Mouse (Mus musculus): ENCODE data around the gene Fthl17c.
A peak's percentile ranks its signal among the peaks of the same experiment; 100 is the strongest.
"Not testable (repeated sequence)": the region's sequence is repeated elsewhere in the genome, so short reads cannot be mapped to it uniquely, and the experiment has no call there.

The Fthl17c gene

DNA sequence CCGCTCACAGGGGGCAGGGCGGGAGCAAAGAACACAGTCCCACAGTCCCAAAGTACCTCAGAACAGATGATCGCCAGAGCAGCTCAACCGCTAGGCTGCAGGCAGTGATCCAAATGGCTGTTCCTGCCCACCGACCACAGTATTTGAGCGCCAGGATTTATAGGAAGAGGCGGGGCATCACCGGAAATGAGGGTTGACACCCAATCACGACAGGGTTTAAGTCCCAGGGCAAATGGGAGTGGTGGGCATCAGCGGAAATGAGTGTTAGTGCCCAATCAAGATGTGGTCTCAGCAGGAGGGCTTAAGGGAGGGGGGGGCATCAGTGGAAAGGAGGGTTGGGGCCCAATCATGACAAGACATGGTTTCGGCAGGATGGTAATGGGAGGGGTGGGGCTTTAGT lies at the start of gene Fthl17c:
TSS of gene Fthl17c (minus strand) at position 101 of the 400 bp plus-strand sequence.
- not testable (repeated sequence) for DNase-seq (ENCODE audit: low read depth)

DNA sequence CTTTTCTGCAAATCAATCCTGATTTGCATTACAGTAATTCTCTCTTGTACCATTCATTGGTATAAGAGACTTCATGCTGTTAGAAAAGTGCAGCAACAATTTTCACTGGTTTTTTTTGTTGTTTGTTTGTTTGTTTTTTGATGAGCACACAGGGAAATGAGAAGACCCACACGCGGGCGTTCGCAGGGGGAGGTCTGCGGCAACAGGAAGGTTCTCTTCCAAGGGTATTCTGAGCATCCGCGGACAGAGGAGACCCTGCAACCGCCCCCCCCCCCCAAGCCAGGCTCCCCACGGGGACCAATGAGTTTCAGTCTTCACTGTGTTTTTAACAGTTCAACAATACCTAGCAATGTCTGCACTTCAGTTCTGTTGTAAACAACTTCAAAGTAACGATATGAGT lies 43.1 kb upstream of the Fthl17c start:
- DNase-seq (ENCODE audit: low read depth) = no peak

- no peak for DNase-seq (ENCODE audit: low read depth)
Measured at GRCm38 (mm10) chrX:9016079-9016478, 39.7 kb upstream of the Fthl17c start.

DNA sequence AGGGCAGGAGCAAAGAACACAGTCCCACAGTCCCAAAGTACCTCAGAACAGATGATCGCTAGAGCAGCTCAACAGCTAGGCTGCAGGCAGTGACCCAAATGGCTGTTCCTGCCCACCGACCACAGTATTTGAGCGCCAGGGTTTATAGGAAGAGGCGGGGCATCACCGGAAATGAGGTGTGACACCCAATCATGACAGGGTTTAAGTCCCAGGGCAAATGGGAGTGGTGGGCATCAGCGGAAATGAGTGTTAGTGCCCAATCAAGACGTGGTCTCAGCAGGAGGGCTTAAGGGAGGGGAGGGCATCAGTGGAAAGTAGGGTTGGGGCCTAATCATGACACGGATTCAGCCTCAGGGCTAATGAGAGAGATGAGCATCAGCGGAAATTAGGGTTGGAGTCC lies 10.3 kb upstream of the Fthl17c start, which contains the start of gene Fthl17d:
TSS of gene Fthl17d (minus strand) at position 101 of the 400 bp plus-strand sequence.
- not testable (repeated sequence) for DNase-seq (ENCODE audit: low read depth)

- not testable (repeated sequence) for DNase-seq (ENCODE audit: low read depth)
Measured at GRCm38 (mm10) chrX:8964618-8965017, 11.7 kb downstream of the Fthl17c start.

DNA sequence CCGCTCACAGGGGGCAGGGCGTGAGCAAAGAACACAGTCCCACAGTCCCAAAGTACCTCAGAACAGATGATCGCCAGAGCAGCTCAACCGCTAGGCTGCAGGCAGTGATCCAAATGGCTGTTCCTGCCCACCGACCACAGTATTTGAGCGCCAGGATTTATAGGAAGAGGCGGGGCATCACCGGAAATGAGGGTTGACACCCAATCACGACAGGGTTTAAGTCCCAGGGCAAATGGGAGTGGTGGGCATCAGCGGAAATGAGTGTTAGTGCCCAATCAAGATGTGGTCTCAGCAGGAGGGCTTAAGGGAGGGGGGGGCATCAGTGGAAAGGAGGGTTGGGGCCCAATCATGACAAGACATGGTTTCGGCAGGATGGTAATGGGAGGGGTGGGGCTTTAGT lies 13.5 kb downstream of the Fthl17c start, which contains the start of gene Fthl17b:
TSS of gene Fthl17b (minus strand) at position 101 of the 400 bp plus-strand sequence.
- DNase-seq (ENCODE audit: low read depth) = not testable (repeated sequence)

GRCm38 (mm10) chrX:8948130-8948805 lies 28.1 kb downstream of the Fthl17c start:
- DNase-seq (ENCODE audit: low read depth) = peak; percentile 54

DNA sequence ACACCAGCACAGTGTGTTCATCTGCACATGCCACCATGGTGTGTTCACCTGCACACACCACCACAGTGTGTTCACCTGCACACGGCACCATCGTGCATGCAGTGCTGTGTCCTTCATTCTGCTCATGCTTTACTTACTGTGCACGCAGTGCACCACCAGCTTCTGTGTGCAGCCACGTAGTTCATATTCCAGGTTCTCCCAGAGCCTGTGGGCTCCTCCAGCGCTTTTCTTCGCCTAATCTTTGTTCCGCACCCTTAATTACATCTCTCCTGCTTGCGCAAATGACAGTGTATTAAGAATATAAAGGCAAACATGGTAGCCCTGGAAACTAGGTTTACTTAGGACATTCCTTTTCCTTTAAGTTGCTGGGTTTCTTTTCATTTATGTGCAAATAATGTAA lies 32.3 kb downstream of the Fthl17c start:
- DNase-seq (ENCODE audit: low read depth) = no peak

DNA sequence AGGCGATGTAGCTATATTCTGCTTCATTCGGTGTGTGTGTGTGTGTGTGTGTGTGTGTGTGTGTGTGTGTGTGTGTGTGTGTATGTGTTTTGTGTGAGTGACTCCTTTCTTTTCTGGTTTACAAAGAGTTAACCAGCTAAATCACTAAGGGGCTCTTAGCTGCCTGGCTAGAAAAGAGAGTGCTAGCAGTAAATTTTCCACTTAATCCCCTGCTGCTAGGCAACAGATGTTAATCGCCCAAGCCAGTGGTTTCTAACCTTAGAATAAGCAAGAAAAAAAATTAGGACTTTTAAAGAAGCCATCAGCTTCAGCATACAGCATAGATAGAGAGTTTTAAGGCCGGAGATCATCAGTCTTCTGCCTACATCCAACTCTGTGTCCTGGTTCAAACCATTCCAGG lies 49.1 kb downstream of the Fthl17c start:
- no peak for DNase-seq (ENCODE audit: low read depth)

Data from 416B (cell line).